Comparison of ENCODE assay signal across 8 mouse cellular contexts in genomic region chr10:119646500-119647439, GRCm38 (mm10).
A peak's percentile ranks its signal among the peaks of the same experiment; 100 is the strongest.
DNase-seq lines count a peak whose midpoint lies in the region; ATAC-seq and TF ChIP-seq lines count a peak whose summit lies in the region.

No protein-coding gene starts in this region.

- H3K4me3 ChIP-seq in intestine, postnatal 0 days (ENCODE audit: low read depth, low read length): no peak overlapping the region
- H3K4me3 ChIP-seq in intestine, embryonic 16.5 days (ENCODE audit: low read length): no peak overlapping the region
- no peak overlapping the region for H3K4me3 ChIP-seq in embryonic facial prominence, embryonic 12.5 days
- H3K4me3 ChIP-seq in kidney, embryonic 15.5 days (replicated peaks): no peak overlapping the region
- no peak overlapping the region for H3K4me3 ChIP-seq in liver, embryonic 14.5 days (ENCODE audit: insufficient read depth in 1 of 2, low read depth in 2 of 2, low read length in 2 of 2)

- no peaks in the 10 kb centered on the region for H3K36me3 ChIP-seq in intestine, postnatal 0 days (ENCODE audit: control insufficient read depth, insufficient read depth)
- H3K36me3 ChIP-seq in intestine, embryonic 16.5 days (ENCODE audit: control insufficient read depth, insufficient read depth, low read length): no peaks in the 10 kb centered on the region
- no peaks in the 10 kb centered on the region for H3K36me3 ChIP-seq in embryonic facial prominence, embryonic 12.5 days
- H3K36me3 ChIP-seq in kidney, embryonic 15.5 days: no peaks in the 10 kb centered on the region
- no peaks in the 10 kb centered on the region for H3K36me3 ChIP-seq in liver, embryonic 14.5 days (replicated peaks; ENCODE audit: control insufficient read depth, insufficient read depth, low read depth)

- ATAC-seq in intestine, postnatal 0 days: no peak
- ATAC-seq in intestine, embryonic 16.5 days: no peak
- ATAC-seq in embryonic facial prominence, embryonic 12.5 days (ENCODE audit: insufficient number of reproducible peaks, insufficient read depth, low FRiP score, low TSS enrichment): 0 out of 2 replicates have a peak, but pooled peaks have one; percentile 28
- no peak; the same call in 1 of the 2 replicates for ATAC-seq in kidney, embryonic 15.5 days (replicated peaks; ENCODE audit: low FRiP score)
- ATAC-seq in liver, embryonic 14.5 days (ENCODE audit: insufficient read depth): no peak
- ATAC-seq in monocyte, adult 5-6 weeks (replicated peaks; ENCODE audit: insufficient number of reproducible peaks, low FRiP score, low TSS enrichment, poor library complexity, severe bottlenecking): no peak

- H3K4me1 ChIP-seq in intestine, postnatal 0 days (replicated peaks; ENCODE audit: control insufficient read depth, insufficient read depth, low read length): no peaks in the 10 kb centered on the region
- H3K4me1 ChIP-seq in intestine, embryonic 16.5 days (ENCODE audit: control insufficient read depth, insufficient read depth, low read length): no peaks in the 10 kb centered on the region
- peaks cover 17% of the 10 kb centered on the region for H3K4me1 ChIP-seq in embryonic facial prominence, embryonic 12.5 days
- peaks cover 17% of the 10 kb centered on the region for H3K4me1 ChIP-seq in kidney, embryonic 15.5 days
- H3K4me1 ChIP-seq in liver, embryonic 14.5 days (replicated peaks; ENCODE audit: control insufficient read depth in 2 of 2, insufficient read depth in 2 of 2, low read length in 1 of 2): no peaks in the 10 kb centered on the region

- peak; percentile 82 for DNase-seq in adrenal gland, postnatal 14 days
- DNase-seq in liver, embryonic 14.5 days (ENCODE audit: low read depth in 3 of 3, low spot score in 3 of 3): peak in 2 of 3 experiments; percentile 1 to 4
- DNase-seq in ovary, postnatal 14 days (ENCODE audit: low spot score): peak; percentile 52

- peak; percentile 84 for TF ChIP-seq CTCF in intestine, postnatal 0 days (IDR thresholded peaks at IDR 0.05; ENCODE audit: low read depth)
- TF ChIP-seq CTCF in liver, embryonic 14.5 days (IDR thresholded peaks at IDR 0.05; ENCODE audit: low read depth): peak; percentile 82

- no peaks in the 10 kb centered on the region for H3K9me3 ChIP-seq in intestine, postnatal 0 days (ENCODE audit: control insufficient read depth)
- no peaks in the 10 kb centered on the region for H3K9me3 ChIP-seq in intestine, embryonic 16.5 days (ENCODE audit: control insufficient read depth, low read length)
- H3K9me3 ChIP-seq in embryonic facial prominence, embryonic 12.5 days: no peaks in the 10 kb centered on the region
- no peaks in the 10 kb centered on the region for H3K9me3 ChIP-seq in kidney, embryonic 15.5 days (replicated peaks)
- no peaks in the 10 kb centered on the region for H3K9me3 ChIP-seq in liver, embryonic 14.5 days (ENCODE audit: control insufficient read depth, low read length)

- TF ChIP-seq EP300 in liver, embryonic 14.5 days (IDR thresholded peaks at IDR 0.05; ENCODE audit: low read depth): no peak

- H3K27ac ChIP-seq in intestine, postnatal 0 days (ENCODE audit: low read depth, low read length): no peak overlapping the region
- H3K27ac ChIP-seq in intestine, embryonic 16.5 days (ENCODE audit: low read length): no peak overlapping the region
- no peak overlapping the region for H3K27ac ChIP-seq in embryonic facial prominence, embryonic 12.5 days
- H3K27ac ChIP-seq in kidney, embryonic 15.5 days: no peak overlapping the region
- no peak overlapping the region for H3K27ac ChIP-seq in liver, embryonic 14.5 days

- no peak overlapping the region for H3K4me2 ChIP-seq in intestine, postnatal 0 days (replicated peaks; ENCODE audit: low read depth)
- no peak overlapping the region for H3K4me2 ChIP-seq in intestine, embryonic 16.5 days (ENCODE audit: low read depth, low read length)
- H3K4me2 ChIP-seq in embryonic facial prominence, embryonic 12.5 days (replicated peaks): no peak overlapping the region
- peak overlapping the region; percentile 14; the same call in 1 of the 2 replicates for H3K4me2 ChIP-seq in kidney, embryonic 15.5 days
- no peak overlapping the region for H3K4me2 ChIP-seq in liver, embryonic 14.5 days (ENCODE audit: low read depth)

- no peak overlapping the region for H3K9ac ChIP-seq in intestine, postnatal 0 days (ENCODE audit: low read depth, low read length)
- H3K9ac ChIP-seq in intestine, embryonic 16.5 days (ENCODE audit: low read depth, low read length): no peak overlapping the region
- H3K9ac ChIP-seq in embryonic facial prominence, embryonic 12.5 days: no peak overlapping the region
- H3K9ac ChIP-seq in kidney, embryonic 15.5 days: no peak overlapping the region
- no peak overlapping the region for H3K9ac ChIP-seq in liver, embryonic 14.5 days (replicated peaks)

- WGBS in intestine, postnatal 0 days: 67% methylated on average over 29 of the region's 29 CpGs
- WGBS in intestine, embryonic 16.5 days: 67% methylated on average over 29 of the region's 29 CpGs
- WGBS in embryonic facial prominence, embryonic 12.5 days: 67% methylated on average over 29 of the region's 29 CpGs
- 66% methylated on average over 29 of the region's 29 CpGs for WGBS in kidney, embryonic 15.5 days
- WGBS in liver, embryonic 14.5 days (ENCODE audit: insufficient replicate concordance): 52% methylated on average over 29 of the region's 29 CpGs

- H3K27me3 ChIP-seq in intestine, postnatal 0 days (replicated peaks; ENCODE audit: control insufficient read depth, insufficient read depth, low read length): no peaks in the 10 kb centered on the region
- no peaks in the 10 kb centered on the region for H3K27me3 ChIP-seq in intestine, embryonic 16.5 days (replicated peaks; ENCODE audit: control insufficient read depth, insufficient read depth, low read length)
- no peaks in the 10 kb centered on the region for H3K27me3 ChIP-seq in embryonic facial prominence, embryonic 12.5 days
- H3K27me3 ChIP-seq in kidney, embryonic 15.5 days: no peaks in the 10 kb centered on the region
- H3K27me3 ChIP-seq in liver, embryonic 14.5 days (ENCODE audit: control insufficient read depth, insufficient read depth, low read length): no peaks in the 10 kb centered on the region

Comparison
In these comparisons a context has a peak if more than half of its experiments do, and no peak if none do; other contexts are left out.
1. DNase-seq: peak in every context shown above with its lines; median percentile 82 in adrenal gland, postnatal 14 days; 52 in ovary, postnatal 14 days; 2 in liver, embryonic 14.5 days.